Mouse (Mus musculus) erythroblast, embryonic 14.5 days (primary cell): ENCODE measurements around the gene Dennd1b. TPM values are rescaled to one million over a fixed set of nuclear protein-coding genes. Genes with fewer than 3 reads are reported as not detected.

ENCODE experiments used
- H3K27me3 ChIP-seq: 2 replicates; pipeline ENCODE4 v1.6.1; 2012; ENCODE audit warnings: inconsistent platforms; ENCODE audit not compliant: control insufficient read depth
- H3K36me3 ChIP-seq: 2 replicates; pipeline ENCODE4 v1.6.1; 2012; ENCODE audit warnings: mild to moderate bottlenecking, inconsistent platforms; ENCODE audit not compliant: control insufficient read depth
- H3K4me1 ChIP-seq: 2 replicates; pipeline ENCODE4 v1.6.1; 2012; ENCODE audit warnings: inconsistent platforms; ENCODE audit not compliant: control insufficient read depth
- H3K4me3 ChIP-seq: replicated peaks from 2 replicates; pipeline ENCODE3; 2012; ENCODE audit warnings: moderate library complexity, mild to moderate bottlenecking, inconsistent platforms
- H3K9me3 ChIP-seq: 2 replicates; pipeline ENCODE4 v1.6.1; 2012; ENCODE audit warnings: low read length, inconsistent platforms, mixed read lengths; ENCODE audit not compliant: control insufficient read depth
- GATA1 ChIP-seq: IDR thresholded peaks from 2 replicates; pipeline ENCODE4 v1.6.1; 2012; ENCODE audit warnings: low read length, inconsistent platforms, mixed read lengths
- TAL1 ChIP-seq: IDR thresholded peaks from 3 replicates; pipeline ENCODE4 v1.6.1; 2012; ENCODE audit warnings: low read length, inconsistent platforms, mixed read lengths
- polyA plus RNA-seq: library from polyadenylated mRNA; stranded (reverse); fragments of >175 nt; gene quantifications from 2 replicates; pipeline ENCODE4 v1.2.3, GENCODE M21; 2012

Dennd1b gene
- polyA plus RNA-seq, 1 experiment, result not detected

- H3K4me3 ChIP-seq, result no peak overlapping the region
- no peaks in the 10 kb centered on the region for H3K9me3 ChIP-seq
- H3K36me3 ChIP-seq, result no peaks in the 10 kb centered on the region
- TF ChIP-seq GATA1 (no peak), TAL1 (no peak)
- H3K27me3 ChIP-seq, result no peaks in the 10 kb centered on the region
- H3K4me1 ChIP-seq, result no peaks in the 10 kb centered on the region
Measured at GRCm38 (mm10) chr1:138995621-138996380, 32.6 kb downstream of the Dennd1b start.

DNA sequence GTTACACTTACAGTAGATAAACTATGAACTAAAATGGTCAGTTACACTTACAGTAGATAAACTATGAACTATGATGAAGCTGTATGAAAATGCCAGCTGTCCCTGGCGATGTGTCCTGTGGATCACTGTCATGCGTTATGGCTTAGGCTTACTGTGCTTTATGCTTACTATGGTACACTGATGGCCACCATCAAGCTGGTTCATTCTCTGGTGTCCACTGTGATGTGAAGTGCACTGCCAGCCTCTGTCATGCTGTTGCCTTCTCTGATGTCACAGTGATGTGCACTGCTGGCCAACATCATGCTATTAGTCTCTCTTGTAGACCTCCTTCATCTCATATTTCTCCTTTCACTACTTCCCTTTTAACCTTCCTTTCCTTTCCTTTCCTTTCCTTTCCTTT, 33.4 kb downstream of the Dennd1b start:
- Histone ChIP-seq H3K4me3 (no peak overlapping the region), H3K9me3 (no peaks in the 10 kb centered on the region), H3K27me3 (no peaks in the 10 kb centered on the region), H3K4me1 (no peaks in the 10 kb centered on the region), H3K36me3 (no peaks in the 10 kb centered on the region)
- no peak for TF ChIP-seq TAL1
- TF ChIP-seq GATA1, result no peak

GRCm38 (mm10) chr1:139000675-139001379, 37.6 kb downstream of the Dennd1b start:
- Histone ChIP-seq H3K9me3 (no peaks in the 10 kb centered on the region), H3K4me3 (no peak overlapping the region), H3K27me3 (no peaks in the 10 kb centered on the region), H3K36me3 (no peaks in the 10 kb centered on the region), H3K4me1 (no peaks in the 10 kb centered on the region)
- TF ChIP-seq GATA1, result no peak
- no peak for TF ChIP-seq TAL1

DNA sequence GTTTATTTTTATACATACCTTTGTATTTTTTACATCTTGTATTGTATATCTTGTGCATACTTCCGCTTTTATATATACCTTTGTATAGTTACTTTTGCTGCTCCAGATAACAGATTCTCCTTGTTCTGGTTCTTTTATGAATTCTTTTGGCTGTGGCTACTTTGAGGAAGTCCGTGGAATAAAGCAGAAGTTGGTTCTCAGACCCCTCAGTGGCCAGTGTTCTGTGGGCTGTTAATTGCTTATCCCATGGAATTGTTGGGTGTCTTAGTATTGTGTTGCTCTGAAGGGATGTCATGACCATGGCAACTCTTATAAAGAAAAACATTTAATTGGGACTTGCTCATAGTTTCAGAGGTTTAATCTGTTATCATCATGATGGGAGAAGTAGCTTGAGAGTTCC, 40.3 kb downstream of the Dennd1b start:
- no peak for TF ChIP-seq TAL1
- TF ChIP-seq GATA1, result no peak
- Histone ChIP-seq H3K4me1 (no peaks in the 10 kb centered on the region), H3K27me3 (no peaks in the 10 kb centered on the region)

GRCm38 (mm10) chr1:139006000-139006399, 42.8 kb downstream of the Dennd1b start:
- Histone ChIP-seq H3K9me3 (no peaks in the 10 kb centered on the region), H3K4me1 (no peaks in the 10 kb centered on the region), H3K36me3 (no peaks in the 10 kb centered on the region), H3K4me3 (no peak overlapping the region), H3K27me3 (no peaks in the 10 kb centered on the region)
- TF ChIP-seq TAL1 (no peak), GATA1 (no peak)

More for the DNA sequence above, 40.3 kb downstream of the Dennd1b start:
- H3K4me3 ChIP-seq, result no peak overlapping the region
- H3K9me3 ChIP-seq, result no peaks in the 10 kb centered on the region
- no peaks in the 10 kb centered on the region for H3K36me3 ChIP-seq

DNA sequence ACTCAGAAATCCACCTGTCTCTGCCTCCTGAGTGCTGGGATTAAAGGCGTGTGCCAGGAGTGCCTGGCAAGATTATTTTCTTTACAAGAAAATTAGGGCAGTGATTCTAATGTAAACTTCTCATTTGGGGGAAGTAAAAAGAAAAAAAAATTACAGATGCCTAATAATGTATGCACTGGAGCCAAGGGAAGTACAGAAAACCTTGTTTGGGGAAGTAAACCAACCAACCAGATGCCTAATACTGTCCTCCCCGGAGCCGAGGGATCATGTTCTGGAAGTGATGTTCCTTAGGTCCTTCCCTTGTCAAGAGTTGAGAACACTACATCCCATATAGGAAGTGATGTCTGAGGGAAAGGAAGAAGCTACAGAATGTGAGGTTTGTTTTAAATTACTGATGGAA, 44.2 kb downstream of the Dennd1b start:
- no peaks in the 10 kb centered on the region for H3K36me3 ChIP-seq
- no peaks in the 10 kb centered on the region for H3K27me3 ChIP-seq
- H3K4me3 ChIP-seq, result no peak overlapping the region
- H3K4me1 ChIP-seq, result no peaks in the 10 kb centered on the region
- TF ChIP-seq GATA1 (no peak), TAL1 (no peak)
- no peaks in the 10 kb centered on the region for H3K9me3 ChIP-seq

DNA sequence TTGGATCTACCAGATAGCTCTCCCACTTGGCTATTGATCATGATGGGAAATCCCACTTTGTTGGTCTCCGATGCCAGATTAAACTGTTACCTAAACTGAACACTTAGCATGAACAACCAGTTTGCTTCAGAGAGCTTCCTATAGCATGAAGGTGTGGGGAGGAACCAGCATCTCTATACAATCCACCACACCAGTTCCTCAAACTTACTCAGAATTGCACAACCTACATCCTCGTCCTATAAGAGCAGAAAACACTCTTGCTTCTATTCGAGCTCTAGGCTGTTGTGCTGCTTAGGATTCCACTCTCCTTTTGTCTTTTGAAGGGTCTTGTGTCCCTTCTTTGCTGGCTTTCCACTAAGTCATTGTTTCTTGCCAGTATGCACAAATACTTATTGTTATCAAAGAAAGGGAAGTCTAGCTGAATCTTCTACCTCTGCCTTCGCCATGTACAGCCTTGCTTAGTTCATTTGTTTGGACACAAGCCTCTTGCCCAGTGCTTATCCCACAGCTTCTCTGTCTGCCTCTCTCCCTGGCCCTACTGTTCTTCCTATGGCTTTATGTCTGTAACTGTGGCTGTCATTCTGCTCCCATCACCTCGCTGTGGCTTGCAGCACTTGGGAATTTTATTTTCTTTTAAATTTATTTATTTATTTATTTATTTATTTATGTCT, 52.0 kb downstream of the Dennd1b start:
- Histone ChIP-seq H3K9me3 (no peaks in the 10 kb centered on the region), H3K4me1 (no peaks in the 10 kb centered on the region), H3K27me3 (no peaks in the 10 kb centered on the region), H3K36me3 (no peaks in the 10 kb centered on the region), H3K4me3 (no peak overlapping the region)
- TF ChIP-seq TAL1, result no peak
- no peak for TF ChIP-seq GATA1

DNA sequence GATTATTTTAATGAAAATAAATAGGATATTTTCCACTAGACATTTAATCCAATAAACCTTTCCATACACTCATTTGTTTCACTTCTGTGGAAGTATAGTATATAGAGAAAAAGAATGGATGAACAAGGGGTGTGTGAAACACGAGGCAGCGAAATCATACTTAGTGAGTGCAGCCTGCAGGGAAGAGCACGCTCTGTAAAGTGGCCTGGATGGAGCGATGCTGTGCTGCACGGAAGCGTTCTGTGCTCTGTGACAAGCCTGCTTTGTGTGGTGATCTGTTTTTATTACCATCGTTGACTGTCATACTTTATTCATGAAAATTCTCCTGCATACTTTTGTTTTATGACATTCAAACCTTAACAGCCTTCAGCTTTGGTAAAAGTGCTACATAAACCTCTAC, 58.1 kb downstream of the Dennd1b start:
- Histone ChIP-seq H3K4me3 (no peak overlapping the region), H3K9me3 (no peaks in the 10 kb centered on the region), H3K27me3 (no peaks in the 10 kb centered on the region), H3K4me1 (no peaks in the 10 kb centered on the region), H3K36me3 (no peaks in the 10 kb centered on the region)
- TF ChIP-seq TAL1 (no peak), GATA1 (no peak)

- no peak overlapping the region for H3K4me3 ChIP-seq
- TF ChIP-seq TAL1 (no peak), GATA1 (no peak)
- H3K9me3 ChIP-seq, result no peaks in the 10 kb centered on the region
- no peaks in the 10 kb centered on the region for H3K36me3 ChIP-seq
- H3K27me3 ChIP-seq, result no peaks in the 10 kb centered on the region
- no peaks in the 10 kb centered on the region for H3K4me1 ChIP-seq
Measured at GRCm38 (mm10) chr1:139025882-139026645, 62.8 kb downstream of the Dennd1b start.
